Mouse (Mus musculus): ENCODE data around the gene Naa16.
"Not testable (repeated sequence)": the region's sequence is repeated elsewhere in the genome, so short reads cannot be mapped to it uniquely, and the experiment has no call there.

Naa16 gene

DNA sequence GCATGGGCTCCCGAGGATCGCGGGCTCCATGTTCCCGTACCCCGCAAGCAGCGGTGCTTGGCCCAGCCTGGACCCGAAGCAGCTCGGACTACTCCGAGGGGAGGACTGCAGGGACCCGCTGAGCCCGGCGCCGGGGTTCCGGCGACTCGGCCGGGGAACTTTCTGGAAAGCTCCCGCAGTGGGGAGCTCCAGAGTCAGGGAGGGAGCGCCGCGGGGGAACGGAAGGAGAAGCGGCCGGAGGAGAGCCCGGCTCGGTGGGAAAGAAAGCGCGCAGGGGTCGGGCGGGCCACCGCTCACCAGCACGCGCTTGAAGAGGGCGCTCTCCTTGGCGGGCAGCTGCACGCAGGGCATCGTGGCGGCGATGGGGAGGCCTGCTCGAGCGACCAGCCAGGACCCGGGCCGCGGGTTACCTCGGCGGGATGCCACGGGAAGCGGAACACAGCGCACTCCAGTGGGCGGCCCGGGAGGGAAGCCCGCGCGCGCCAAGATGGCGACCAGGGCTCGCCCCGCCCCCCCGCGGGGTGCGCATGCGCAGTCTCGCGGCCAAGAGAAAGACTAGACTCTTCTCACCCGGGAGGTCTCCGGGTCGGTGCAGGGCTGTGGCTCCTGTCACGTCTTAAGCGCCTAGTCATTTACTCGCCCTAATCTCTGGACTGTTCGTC lies at the start of gene Naa16:
Gene Naa16 (minus strand): TSS at position 514 of the 662 bp plus-strand sequence.
- Histone ChIP-seq H3K27me3 (ENCODE audit: insufficient read depth, low read length) (no peaks in the 10 kb centered on the region), H3K4me1 (replicated peaks; ENCODE audit: low read depth, low read length) (peaks cover 20% of the 10 kb centered on the region), H3K36me3 (ENCODE audit: insufficient read depth, low read length) (peaks cover 31% of the 10 kb centered on the region), H3K9me3 (ENCODE audit: low read length) (no peaks in the 10 kb centered on the region), H3K4me3 (replicated peaks; ENCODE audit: low read length) (peak within 1 kb of the TSS; percentile 93)
- TF ChIP-seq POU5F1 (IDR thresholded peaks at IDR 0.05; ENCODE audit: borderline replicate concordance, low read length) (no peak), NANOG (IDR thresholded peaks at IDR 0.05; ENCODE audit: borderline replicate concordance, low read length) (no peak), CTCF (conservative IDR thresholded peaks at IDR 0.05; ENCODE audit: low read length) (no peak)

DNA sequence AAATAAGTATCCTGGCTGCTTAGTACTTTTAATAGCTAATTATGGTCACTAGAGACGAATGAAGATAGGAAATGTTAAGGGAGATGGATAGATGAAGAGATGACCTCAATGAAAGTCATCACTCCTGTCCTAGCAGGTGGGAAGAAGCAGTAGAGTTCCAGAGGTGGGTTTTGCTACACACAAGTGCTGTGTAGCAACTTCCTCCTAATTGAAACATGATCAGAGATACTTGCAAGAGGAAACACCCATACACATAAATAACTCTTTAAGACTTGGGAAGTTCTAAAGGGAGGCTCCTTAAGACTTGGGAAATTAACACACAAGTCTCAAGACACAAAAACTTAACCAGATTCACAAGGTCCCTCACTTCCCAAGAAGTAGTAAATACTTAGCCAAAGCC lies 43.5 kb upstream of the Naa16 start:
- Histone ChIP-seq H3K27me3 (ENCODE audit: insufficient read depth, low read length) (no peaks in the 10 kb centered on the region), H3K4me1 (replicated peaks; ENCODE audit: low read depth, low read length) (no peaks in the 10 kb centered on the region), H3K9me3 (ENCODE audit: low read length) (peaks cover 13% of the 10 kb centered on the region), H3K36me3 (ENCODE audit: insufficient read depth, low read length) (no peaks in the 10 kb centered on the region), H3K4me3 (replicated peaks; ENCODE audit: low read length) (no peak overlapping the region)
- no peak for TF ChIP-seq CTCF (conservative IDR thresholded peaks at IDR 0.05; ENCODE audit: low read length)
- no peak for TF ChIP-seq NANOG (IDR thresholded peaks at IDR 0.05; ENCODE audit: borderline replicate concordance, low read length)
- TF ChIP-seq POU5F1 (IDR thresholded peaks at IDR 0.05; ENCODE audit: borderline replicate concordance, low read length), result no peak

- peaks cover 14% of the 10 kb centered on the region for H3K27me3 ChIP-seq (ENCODE audit: insufficient read depth, low read length)
- H3K9me3 ChIP-seq (ENCODE audit: low read length), result not testable (repeated sequence)
- peaks cover 17% of the 10 kb centered on the region; the same call in 1 of the 2 replicates for H3K36me3 ChIP-seq (ENCODE audit: insufficient read depth, low read length)
- peaks cover 38% of the 10 kb centered on the region for H3K4me1 ChIP-seq (replicated peaks; ENCODE audit: low read depth, low read length)
- H3K4me3 ChIP-seq (replicated peaks; ENCODE audit: low read length), result peak overlapping the region; percentile 76
Observed at GRCm38 (mm10) chr14:79426730-79427365, 36.3 kb upstream of the Naa16 start.

- Histone ChIP-seq H3K27me3 (ENCODE audit: insufficient read depth, low read length) (peaks cover 14% of the 10 kb centered on the region), H3K4me3 (replicated peaks; ENCODE audit: low read length) (peak within 1 kb of the TSS; percentile 76), H3K9me3 (ENCODE audit: low read length) (no peaks in the 10 kb centered on the region), H3K4me1 (replicated peaks; ENCODE audit: low read depth, low read length) (peaks cover 38% of the 10 kb centered on the region), H3K36me3 (ENCODE audit: insufficient read depth, low read length) (peaks cover 17% of the 10 kb centered on the region; the same call in 1 of the 2 replicates)
- no peak for TF ChIP-seq POU5F1 (IDR thresholded peaks at IDR 0.05; ENCODE audit: borderline replicate concordance, low read length)
Observed at GRCm38 (mm10) chr14:79425979-79426729, 35.6 kb upstream of the Naa16 start, which contains the start of gene Kbtbd7. Gene Kbtbd7 (plus strand): TSS chr14:79426511.

- Histone ChIP-seq H3K27me3 (ENCODE audit: insufficient read depth, low read length) (no peaks in the 10 kb centered on the region; the same call in 1 of the 2 replicates), H3K9me3 (ENCODE audit: low read length) (no peaks in the 10 kb centered on the region), H3K4me3 (replicated peaks; ENCODE audit: low read length) (peak overlapping the region; percentile 39), H3K36me3 (ENCODE audit: insufficient read depth, low read length) (peaks cover 30% of the 10 kb centered on the region), H3K4me1 (replicated peaks; ENCODE audit: low read depth, low read length) (peaks cover 32% of the 10 kb centered on the region)
- TF ChIP-seq POU5F1 (IDR thresholded peaks at IDR 0.05; ENCODE audit: borderline replicate concordance, low read length) (no peak), NANOG (IDR thresholded peaks at IDR 0.05; ENCODE audit: borderline replicate concordance, low read length) (no peak), CTCF (conservative IDR thresholded peaks at IDR 0.05; ENCODE audit: low read length) (no peak)
Observed at GRCm38 (mm10) chr14:79420083-79420685, 29.6 kb upstream of the Naa16 start.

DNA sequence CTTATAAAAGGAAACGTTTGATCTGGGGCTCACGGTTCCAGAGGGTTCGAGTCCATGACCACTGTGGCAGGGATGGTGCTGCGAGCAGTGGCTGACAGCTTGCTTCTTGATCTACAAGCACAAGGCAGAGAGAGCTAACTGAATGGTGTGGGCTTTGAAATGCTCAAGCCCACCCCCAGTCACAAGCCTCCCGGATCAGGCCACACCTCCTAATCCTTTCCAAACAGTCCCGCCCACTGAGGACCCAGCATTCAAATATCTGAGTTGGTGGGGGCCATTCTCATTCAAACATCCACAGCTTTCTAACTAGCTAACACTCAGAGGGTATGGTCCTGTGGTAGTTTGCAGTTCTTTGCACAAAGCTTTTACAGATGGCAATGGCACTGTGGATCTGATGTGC lies 22.5 kb upstream of the Naa16 start:
- H3K27me3 ChIP-seq (ENCODE audit: insufficient read depth, low read length), result no peaks in the 10 kb centered on the region
- peaks cover 10% of the 10 kb centered on the region; the same call in 1 of the 2 replicates for H3K4me1 ChIP-seq (replicated peaks; ENCODE audit: low read depth, low read length)
- H3K9me3 ChIP-seq (ENCODE audit: low read length), result 0 out of 2 replicates have a peak, but pooled peaks cover 6% of the 10 kb centered on the region
- no peak for TF ChIP-seq CTCF (conservative IDR thresholded peaks at IDR 0.05; ENCODE audit: low read length)
- TF ChIP-seq NANOG (IDR thresholded peaks at IDR 0.05; ENCODE audit: borderline replicate concordance, low read length), result no peak
- TF ChIP-seq POU5F1 (IDR thresholded peaks at IDR 0.05; ENCODE audit: borderline replicate concordance, low read length), result no peak
- no peak overlapping the region for H3K4me3 ChIP-seq (replicated peaks; ENCODE audit: low read length)
- H3K36me3 ChIP-seq (ENCODE audit: insufficient read depth, low read length), result peaks cover 47% of the 10 kb centered on the region

GRCm38 (mm10) chr14:79410662-79411061 lies 20.1 kb upstream of the Naa16 start:
- Histone ChIP-seq H3K36me3 (ENCODE audit: insufficient read depth, low read length) (peaks cover 38% of the 10 kb centered on the region), H3K9me3 (ENCODE audit: low read length) (0 out of 2 replicates have a peak, but pooled peaks cover 6% of the 10 kb centered on the region), H3K4me1 (replicated peaks; ENCODE audit: low read depth, low read length) (peaks cover 10% of the 10 kb centered on the region; the same call in 1 of the 2 replicates), H3K27me3 (ENCODE audit: insufficient read depth, low read length) (no peaks in the 10 kb centered on the region), H3K4me3 (replicated peaks; ENCODE audit: low read length) (no peak overlapping the region)
- no peak for TF ChIP-seq NANOG (IDR thresholded peaks at IDR 0.05; ENCODE audit: borderline replicate concordance, low read length)
- TF ChIP-seq CTCF (conservative IDR thresholded peaks at IDR 0.05; ENCODE audit: low read length), result no peak
- no peak for TF ChIP-seq POU5F1 (IDR thresholded peaks at IDR 0.05; ENCODE audit: borderline replicate concordance, low read length)

DNA sequence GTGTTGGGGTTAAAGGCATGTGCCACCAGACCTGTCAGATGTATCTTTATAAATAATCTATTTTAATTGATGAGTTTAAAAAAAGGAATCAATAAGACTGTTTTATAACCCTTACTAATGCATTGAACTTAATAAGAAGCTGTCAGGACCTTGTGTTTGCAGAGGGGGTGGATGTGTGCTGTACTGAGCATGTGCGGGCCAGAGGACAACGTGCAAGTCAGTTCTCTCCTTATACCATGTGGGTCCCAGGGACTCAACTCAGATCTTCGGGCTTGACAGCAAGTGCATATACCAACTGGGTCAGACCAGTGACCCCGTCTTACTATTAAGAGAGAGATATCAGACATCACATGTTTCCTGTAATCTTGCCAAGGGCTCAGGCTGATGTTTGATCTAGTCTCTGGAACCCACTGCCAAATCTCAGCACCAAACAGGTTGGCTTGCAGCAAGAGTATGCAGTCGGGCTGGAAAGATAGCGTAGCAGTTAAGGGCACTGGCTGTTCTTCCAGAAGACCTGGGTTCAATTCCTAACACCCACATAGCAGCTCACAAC lies 18.8 kb upstream of the Naa16 start:
- H3K4me3 ChIP-seq (replicated peaks; ENCODE audit: low read length), result no peak overlapping the region
- H3K4me1 ChIP-seq (replicated peaks; ENCODE audit: low read depth, low read length), result peaks cover 10% of the 10 kb centered on the region; the same call in 1 of the 2 replicates
- no peaks in the 10 kb centered on the region for H3K27me3 ChIP-seq (ENCODE audit: insufficient read depth, low read length)
- peaks cover 34% of the 10 kb centered on the region for H3K36me3 ChIP-seq (ENCODE audit: insufficient read depth, low read length)
- TF ChIP-seq NANOG (IDR thresholded peaks at IDR 0.05; ENCODE audit: borderline replicate concordance, low read length), result no peak
- no peak for TF ChIP-seq POU5F1 (IDR thresholded peaks at IDR 0.05; ENCODE audit: borderline replicate concordance, low read length)
- TF ChIP-seq CTCF (conservative IDR thresholded peaks at IDR 0.05; ENCODE audit: low read length), result no peak
- H3K9me3 ChIP-seq (ENCODE audit: low read length), result 0 out of 2 replicates have a peak, but pooled peaks cover 6% of the 10 kb centered on the region

Measured in E14TG2a.4 (cell line).